Mouse (Mus musculus) lung, postnatal 0 days (tissue): ENCODE results near the gene Gng7. TPM values are rescaled to one million over a fixed set of nuclear protein-coding genes. Genes with fewer than 3 reads are reported as not detected.

Source experiments
- ATAC-seq: fragments of 200-750 bp; cut with Nextera tagmentation; 2 replicates; pipeline ENCODE4 v1.8.0; 2017; ENCODE audit warnings: moderate library complexity
- DNase-seq: peaks from one replicate; pipeline ENCODE4 v3.0.0-alpha.2; 2016; ENCODE audit warnings: low spot score
- H3K27ac ChIP-seq: fragments of 300-500 bp; sonication (generic); 2 replicates; pipeline ENCODE4 v1.5.1; 2014; ENCODE audit warnings: antibody characterized with exemption, mild to moderate bottlenecking, low read length, mixed read lengths
- H3K27me3 ChIP-seq: fragments of 300-500 bp; sonication (generic); replicated peaks from 2 replicates; pipeline ENCODE4 v1.6.1; 2014; ENCODE audit warnings: low read length, mixed read lengths; ENCODE audit not compliant: insufficient read depth
- H3K36me3 ChIP-seq: fragments of 300-500 bp; sonication (generic); 2 replicates; pipeline ENCODE4 v1.6.1; 2014; ENCODE audit warnings: low read length, mixed read lengths; ENCODE audit not compliant: insufficient read depth
- H3K4me1 ChIP-seq: fragments of 300-500 bp; sonication (generic); 2 replicates; pipeline ENCODE4 v1.6.1; 2014; ENCODE audit warnings: antibody characterized with exemption, low read depth, low read length, mixed read lengths; ENCODE audit not compliant: insufficient read depth
- H3K4me2 ChIP-seq: fragments of 300-500 bp; sonication (generic); replicated peaks from 2 replicates; pipeline ENCODE4 v1.6.1; 2014; ENCODE audit warnings: low read depth, mild to moderate bottlenecking, low read length, moderate library complexity, mixed read lengths
- H3K4me3 ChIP-seq: fragments of 300-500 bp; sonication (generic); 2 replicates; pipeline ENCODE4 v1.5.1; 2014; ENCODE audit warnings: low read depth, low read length
- H3K9ac ChIP-seq: fragments of 300-500 bp; sonication (generic); replicated peaks from 2 replicates; pipeline ENCODE4 v1.6.1; 2014; ENCODE audit warnings: low read depth, mild to moderate bottlenecking
- H3K9me3 ChIP-seq: fragments of 300-500 bp; sonication (generic); 2 replicates; pipeline ENCODE4 v1.6.1; 2016; ENCODE audit warnings: low read length, mixed read lengths
- CTCF ChIP-seq: IDR thresholded peaks from 2 replicates; pipeline ENCODE4 v1.5.1; 2016; ENCODE audit warnings: antibody characterized with exemption, mild to moderate bottlenecking
- EP300 ChIP-seq: IDR thresholded peaks from 2 replicates; pipeline ENCODE4 v1.6.1; 2016; ENCODE audit warnings: antibody characterized with exemption, mild to moderate bottlenecking, control low read depth
- WGBS: fragments of 180-500 bp; shearing (Covaris S2); extraction: QIAGEN DNeasy Blood & Tissue Kit; methylation state at CpG from one replicate; pipeline ENCODE4 v1.1.7; 2014; 5-methylcytosine and 5-hydroxymethylcytosine counted together
- polyA plus RNA-seq: library from polyadenylated mRNA; unstranded; fragments of >200 nt; fragmentation: Nextera tagmentation; extraction: Ambion mirVana; gene quantifications from 2 replicates; pipeline ENCODE4 v1.2.1, GENCODE M21; 2015

Gng7 gene
- polyA plus RNA-seq, 1 experiment from 2014 or later = 1.0 TPM

DNA sequence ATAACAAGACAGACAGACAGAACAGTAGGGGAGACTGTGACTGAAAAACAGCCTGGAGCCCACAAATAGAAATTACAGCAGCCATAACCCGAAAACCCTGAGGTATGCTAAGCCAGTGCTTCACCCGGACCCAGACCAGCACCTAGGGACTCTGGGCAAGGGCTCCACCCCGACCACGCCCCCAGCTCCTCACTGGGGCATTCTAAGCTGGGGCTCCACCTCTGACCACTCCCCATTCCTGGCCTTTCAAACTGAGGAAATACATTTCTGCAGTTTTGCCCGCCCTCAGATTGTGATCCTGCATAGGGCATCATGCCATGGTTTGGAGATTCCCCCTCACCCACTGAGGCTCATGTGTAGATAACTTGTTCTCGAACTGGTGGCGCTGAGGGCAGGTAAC, 7.5 kb downstream of the Gng7 start:
- no peak for TF ChIP-seq EP300
- no peak for TF ChIP-seq CTCF

GRCm38 (mm10) chr10:81006005-81006677, 8.6 kb downstream of the Gng7 start:
- ATAC-seq (no peak), DNase-seq (no peak)
- no peak for TF ChIP-seq EP300
- TF ChIP-seq CTCF = no peak
- no peaks in the 10 kb centered on the region for H3K27me3 ChIP-seq
- H3K27ac ChIP-seq = no peak overlapping the region
- no peak overlapping the region for H3K4me2 ChIP-seq
- H3K4me1 ChIP-seq = no peaks in the 10 kb centered on the region
- no peaks in the 10 kb centered on the region for H3K36me3 ChIP-seq
- no peaks in the 10 kb centered on the region for H3K9me3 ChIP-seq
- H3K4me3 ChIP-seq = no peak overlapping the region
- WGBS = 88% methylated on average over 7 of the region's 7 CpGs
- no peak overlapping the region for H3K9ac ChIP-seq

More for the DNA sequence above, 7.5 kb downstream of the Gng7 start:
- no peak for ATAC-seq
- 35% methylated on average over 7 of the region's 7 CpGs for WGBS
- H3K4me3 ChIP-seq = no peak overlapping the region
- no peak overlapping the region for H3K4me2 ChIP-seq
- H3K9ac ChIP-seq = no peak overlapping the region
- no peaks in the 10 kb centered on the region for H3K27me3 ChIP-seq
- no peaks in the 10 kb centered on the region for H3K4me1 ChIP-seq
- DNase-seq = no peak
- no peak overlapping the region for H3K27ac ChIP-seq
- no peaks in the 10 kb centered on the region for H3K36me3 ChIP-seq
- no peaks in the 10 kb centered on the region for H3K9me3 ChIP-seq

DNA sequence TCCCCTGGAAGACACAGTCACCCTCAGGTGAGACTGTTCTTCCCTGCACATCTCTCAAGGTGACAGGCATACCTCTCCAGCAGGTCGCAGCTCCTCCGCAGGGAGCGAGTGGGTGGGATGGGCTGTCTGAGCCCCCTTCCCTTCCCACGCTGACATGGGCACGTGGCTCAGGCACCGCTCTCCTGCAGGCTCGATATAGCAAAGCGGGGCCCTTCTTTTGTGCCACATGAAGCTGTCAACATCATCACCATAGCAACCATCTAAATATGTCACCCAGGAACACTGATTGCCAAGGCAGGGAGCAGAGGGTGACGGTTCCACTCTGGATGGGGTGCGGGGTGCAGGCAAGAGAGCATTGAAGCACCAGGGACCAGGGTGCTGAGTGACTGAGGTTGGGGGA, 13.6 kb downstream of the Gng7 start:
- H3K27ac ChIP-seq = no peak overlapping the region
- H3K4me1 ChIP-seq = no peaks in the 10 kb centered on the region
- no peaks in the 10 kb centered on the region for H3K36me3 ChIP-seq
- DNase-seq (no peak), ATAC-seq (no peak)
- H3K27me3 ChIP-seq = no peaks in the 10 kb centered on the region
- no peaks in the 10 kb centered on the region for H3K9me3 ChIP-seq
- H3K4me2 ChIP-seq = no peak overlapping the region
- no peak overlapping the region for H3K9ac ChIP-seq
- 48% methylated on average over 10 of the region's 10 CpGs for WGBS
- H3K4me3 ChIP-seq = no peak overlapping the region
- TF ChIP-seq EP300 (no peak), CTCF (no peak)

- no peaks in the 10 kb centered on the region for H3K4me1 ChIP-seq
- H3K27ac ChIP-seq = no peak overlapping the region
- H3K4me3 ChIP-seq = no peak overlapping the region
- DNase-seq = no peak
- H3K9ac ChIP-seq = no peak overlapping the region
- H3K36me3 ChIP-seq = no peaks in the 10 kb centered on the region
- no peak for ATAC-seq
- TF ChIP-seq EP300 (no peak), CTCF (no peak)
- WGBS = 40% methylated on average over 28 of the region's 28 CpGs
- no peaks in the 10 kb centered on the region for H3K9me3 ChIP-seq
- H3K27me3 ChIP-seq = no peaks in the 10 kb centered on the region
- H3K4me2 ChIP-seq = no peak overlapping the region
Observed at GRCm38 (mm10) chr10:81000197-81001062, 14.3 kb downstream of the Gng7 start.

DNA sequence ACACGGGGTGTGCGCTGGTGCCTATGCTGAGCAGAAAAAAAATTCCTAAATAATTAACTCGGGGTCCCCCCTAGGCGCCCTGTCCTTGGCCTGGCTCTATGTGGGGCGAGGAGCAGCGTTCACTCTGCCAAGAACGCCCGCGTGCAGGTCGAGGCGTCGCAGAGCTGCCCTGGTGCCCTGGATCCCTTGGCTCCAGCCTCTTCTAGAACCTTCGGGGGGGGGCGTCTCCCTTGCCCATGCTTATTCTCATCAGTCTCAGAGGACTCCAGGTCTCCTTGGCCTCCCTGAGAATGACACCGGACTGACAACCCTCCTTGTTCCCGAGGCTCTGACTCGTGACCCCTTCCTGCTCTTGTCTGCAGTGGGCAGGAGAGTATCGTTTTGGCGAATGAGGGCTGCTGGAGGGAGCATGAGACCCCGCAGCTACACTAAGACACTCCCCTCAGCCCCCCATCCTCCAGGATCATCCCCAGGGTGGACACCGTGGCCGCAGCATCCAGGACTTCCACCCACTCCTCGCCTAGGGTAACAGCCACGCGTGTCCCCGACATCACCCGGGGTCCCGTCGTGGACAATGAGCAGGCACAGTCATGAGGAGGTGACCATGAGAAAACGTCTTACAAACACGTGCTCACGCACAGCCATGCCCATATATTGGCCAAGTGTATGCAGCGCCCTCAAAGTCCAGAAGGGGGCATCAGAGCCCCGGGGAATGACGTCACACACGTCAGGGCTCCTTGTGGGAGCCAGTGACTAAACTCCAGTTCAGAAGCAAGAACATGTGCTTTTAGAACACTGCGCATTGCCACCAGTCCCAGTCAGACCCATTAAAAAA, 15.2 kb downstream of the Gng7 start:
- no peak for TF ChIP-seq EP300
- TF ChIP-seq CTCF = peak; percentile 95

GRCm38 (mm10) chr10:80998778-80999177, 16.0 kb downstream of the Gng7 start:
- H3K4me3 ChIP-seq = no peak overlapping the region
- no peaks in the 10 kb centered on the region for H3K4me1 ChIP-seq
- H3K27me3 ChIP-seq = 0 out of 2 replicates have a peak, but pooled peaks cover 7% of the 10 kb centered on the region
- ATAC-seq = peak; percentile 25; the same call in 1 of the 2 replicates
- no peak overlapping the region for H3K9ac ChIP-seq
- H3K36me3 ChIP-seq = no peaks in the 10 kb centered on the region
- no peak overlapping the region for H3K27ac ChIP-seq
- no peaks in the 10 kb centered on the region for H3K9me3 ChIP-seq
- WGBS = 5% methylated on average over 12 of the region's 12 CpGs
- DNase-seq = peak; percentile 65
- no peak overlapping the region for H3K4me2 ChIP-seq
- TF ChIP-seq EP300 (no peak), CTCF (peak; percentile 74)

More for the DNA sequence above, 15.2 kb downstream of the Gng7 start:
- Histone ChIP-seq H3K9ac (no peak overlapping the region), H3K4me2 (no peak overlapping the region), H3K4me1 (no peaks in the 10 kb centered on the region), H3K9me3 (no peaks in the 10 kb centered on the region), H3K27me3 (0 out of 2 replicates have a peak, but pooled peaks cover 5% of the 10 kb centered on the region), H3K27ac (no peak overlapping the region), H3K36me3 (no peaks in the 10 kb centered on the region), H3K4me3 (no peak overlapping the region)
- ATAC-seq (peak; percentile 91), DNase-seq (peak; percentile 89)
- WGBS = 26% methylated on average over 37 of the region's 37 CpGs
